Mouse (Mus musculus): ENCODE results near the gene Ndufaf7. TPM values are rescaled to one million over a fixed set of nuclear protein-coding genes. Genes with fewer than 3 reads are reported as not detected.

The Ndufaf7 gene
- polyA plus RNA-seq (2015; fragmentation: Nextera tagmentation; extraction: Ambion mirVana) = 52.6 and 61.6 TPM in 2 replicates

GRCm38 (mm10) chr17:78936466-78937228, at the start of gene Ndufaf7, which contains the start of gene Cebpz:
Gene Ndufaf7, plus strand, starts transcription at chr17:78937136.
Gene Cebpz, minus strand, starts transcription at chr17:78937066.
- H3K9me3 ChIP-seq = no peaks in the 10 kb centered on the region
- peak within 1 kb of the TSS; percentile 79 for H3K4me2 ChIP-seq (replicated peaks)
- H3K4me1 ChIP-seq (replicated peaks) = peaks cover 30% of the 10 kb centered on the region
- peak within 1 kb of the TSS; percentile 52 for H3K27ac ChIP-seq
- WGBS = under 1% methylated on average over 45 of the region's 45 CpGs
- peak within 1 kb of the TSS; percentile 79 for H3K9ac ChIP-seq (replicated peaks)
- peak; percentile 100 for ATAC-seq
- peaks cover 48% of the 10 kb centered on the region for H3K36me3 ChIP-seq
- H3K4me3 ChIP-seq (replicated peaks) = peak within 1 kb of the TSS; percentile 75
- H3K27me3 ChIP-seq = no peaks in the 10 kb centered on the region

- WGBS = 87% methylated on average over 4 of the region's 4 CpGs
- H3K36me3 ChIP-seq = no peaks in the 10 kb centered on the region
These were observed 48.4 kb upstream of the Ndufaf7 start for GRCm38 (mm10) chr17:78888554-78888953.

GRCm38 (mm10) chr17:78889184-78889583, 47.8 kb upstream of the Ndufaf7 start:
- 66% methylated on average over 3 of the region's 3 CpGs for WGBS
- Histone ChIP-seq H3K27me3 (no peaks in the 10 kb centered on the region), H3K36me3 (no peaks in the 10 kb centered on the region), H3K27ac (no peak overlapping the region), H3K4me2 (replicated peaks) (no peak overlapping the region), H3K9me3 (no peaks in the 10 kb centered on the region), H3K4me3 (replicated peaks) (no peak overlapping the region), H3K4me1 (replicated peaks) (no peaks in the 10 kb centered on the region), H3K9ac (replicated peaks) (no peak overlapping the region)
- no peak for ATAC-seq

More at GRCm38 (mm10) chr17:78888554-78888953, 48.4 kb upstream of the Ndufaf7 start:
- Histone ChIP-seq H3K4me1 (replicated peaks) (no peaks in the 10 kb centered on the region), H3K4me2 (replicated peaks) (no peak overlapping the region), H3K9ac (replicated peaks) (no peak overlapping the region), H3K27ac (no peak overlapping the region), H3K9me3 (no peaks in the 10 kb centered on the region), H3K27me3 (no peaks in the 10 kb centered on the region), H3K4me3 (replicated peaks) (no peak overlapping the region)
- no peak for ATAC-seq

DNA sequence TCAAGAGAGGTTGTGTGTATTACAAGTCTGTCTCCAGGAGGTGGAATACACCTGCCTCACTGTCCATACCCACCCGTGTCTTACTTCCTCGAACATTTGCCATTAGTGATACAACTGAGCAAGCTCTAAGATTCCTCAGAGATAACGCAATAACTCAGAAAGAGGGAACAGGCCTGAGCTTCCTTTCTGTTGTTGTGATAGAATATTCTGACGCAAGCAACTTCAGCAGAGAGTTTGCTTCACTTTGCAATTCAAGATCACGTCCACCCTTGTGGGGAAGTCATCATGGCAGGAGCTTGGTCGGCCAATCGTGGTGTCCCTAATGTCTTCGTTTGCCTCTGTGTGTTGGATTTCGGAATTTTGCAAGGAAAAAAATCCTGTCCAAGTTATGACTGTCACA, 45.9 kb upstream of the Ndufaf7 start:
- ATAC-seq = no peak
- H3K4me1 ChIP-seq (replicated peaks) = 0 out of 2 replicates have a peak, but pooled peaks cover 5% of the 10 kb centered on the region
- H3K4me3 ChIP-seq (replicated peaks) = no peak overlapping the region
- no peak overlapping the region for H3K27ac ChIP-seq
- no peaks in the 10 kb centered on the region for H3K27me3 ChIP-seq
- no peak overlapping the region for H3K9ac ChIP-seq (replicated peaks)
- WGBS = 89% methylated on average over 9 of the region's 9 CpGs
- H3K9me3 ChIP-seq = no peaks in the 10 kb centered on the region
- H3K4me2 ChIP-seq (replicated peaks) = no peak overlapping the region
- H3K36me3 ChIP-seq = no peaks in the 10 kb centered on the region

GRCm38 (mm10) chr17:78894991-78895390, 41.9 kb upstream of the Ndufaf7 start:
- Histone ChIP-seq H3K4me3 (replicated peaks) (no peak overlapping the region), H3K9me3 (no peaks in the 10 kb centered on the region), H3K27ac (no peak overlapping the region), H3K4me2 (replicated peaks) (no peak overlapping the region), H3K9ac (replicated peaks) (no peak overlapping the region), H3K36me3 (no peaks in the 10 kb centered on the region), H3K27me3 (no peaks in the 10 kb centered on the region), H3K4me1 (replicated peaks) (0 out of 2 replicates have a peak, but pooled peaks cover 5% of the 10 kb centered on the region)
- ATAC-seq = no peak
- 89% methylated on average over 7 of the region's 7 CpGs for WGBS

DNA sequence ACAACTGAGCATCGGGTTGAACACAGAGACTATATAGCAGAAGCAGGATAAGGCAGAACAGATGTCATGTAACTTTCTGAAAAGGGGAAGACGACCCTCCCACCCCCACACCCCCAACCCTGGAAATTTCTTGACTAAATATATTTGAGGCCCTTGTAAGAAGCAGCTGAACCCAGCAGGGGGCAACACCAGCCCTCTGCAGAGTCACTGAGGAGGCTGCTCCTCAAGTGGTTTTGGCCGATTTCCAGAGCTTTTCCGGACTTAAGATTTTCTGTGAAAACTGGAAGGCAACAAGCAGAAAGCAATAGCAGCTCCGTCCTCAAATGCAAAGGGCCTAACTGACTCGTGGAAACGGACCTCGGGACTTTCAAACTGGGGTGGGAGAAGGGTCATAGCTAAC, 41.5 kb upstream of the Ndufaf7 start:
- Histone ChIP-seq H3K36me3 (no peaks in the 10 kb centered on the region), H3K4me1 (replicated peaks) (0 out of 2 replicates have a peak, but pooled peaks cover 5% of the 10 kb centered on the region), H3K4me2 (replicated peaks) (no peak overlapping the region), H3K9me3 (no peaks in the 10 kb centered on the region), H3K4me3 (replicated peaks) (no peak overlapping the region), H3K27ac (no peak overlapping the region), H3K27me3 (no peaks in the 10 kb centered on the region), H3K9ac (replicated peaks) (no peak overlapping the region; the same call in 1 of the 2 replicates)
- ATAC-seq = 0 out of 2 replicates have a peak, but pooled peaks have one; percentile 30
- WGBS = 40% methylated on average over 8 of the region's 8 CpGs

DNA sequence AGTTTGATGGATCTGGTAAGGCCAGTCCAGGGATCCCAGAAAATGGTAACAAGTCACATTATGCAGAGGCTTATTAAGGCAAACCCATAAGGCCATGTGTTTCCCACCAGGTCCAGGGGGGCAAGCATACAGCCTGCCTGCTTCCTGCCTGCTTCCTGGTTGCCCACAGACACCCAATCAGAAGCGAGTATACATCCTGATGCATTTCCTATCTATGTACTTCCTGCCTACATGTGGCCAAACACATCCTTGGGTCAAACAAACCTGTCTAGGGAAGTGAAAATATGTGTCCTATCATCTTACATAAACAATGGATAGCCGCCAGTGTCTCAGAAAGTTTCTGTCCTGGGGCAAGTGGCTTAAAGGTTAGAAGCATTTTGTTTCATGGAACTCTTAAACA, 33.8 kb upstream of the Ndufaf7 start:
- H3K27ac ChIP-seq = no peak overlapping the region

DNA sequence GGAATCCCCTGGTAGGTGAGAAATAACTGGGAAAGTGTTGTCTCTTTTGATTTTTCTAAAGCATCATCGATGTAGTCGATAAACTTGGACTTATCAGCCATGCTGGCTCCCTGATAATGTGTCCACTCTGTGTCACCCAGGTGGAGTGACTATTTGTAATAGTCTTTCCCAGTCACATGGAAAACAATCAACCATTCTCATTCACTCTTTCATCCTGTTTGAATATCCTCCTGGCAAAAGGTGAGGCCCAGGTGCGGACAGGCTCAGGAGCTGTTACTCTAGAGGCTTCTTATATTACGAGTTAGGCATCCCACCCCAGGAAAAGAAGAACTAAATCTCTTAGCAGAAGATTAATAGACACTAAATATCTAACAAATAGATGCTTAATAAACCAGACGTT, 30.0 kb upstream of the Ndufaf7 start, which contains the start of gene Sult6b1:
Gene Sult6b1 (minus strand): TSS at position 101 of the 400 bp plus-strand sequence.
- Histone ChIP-seq H3K9ac (replicated peaks) (no peak within 1 kb of the TSS), H3K27me3 (no peaks in the 10 kb centered on the region), H3K9me3 (no peaks in the 10 kb centered on the region), H3K4me3 (replicated peaks) (no peak within 1 kb of the TSS), H3K36me3 (no peaks in the 10 kb centered on the region), H3K4me2 (replicated peaks) (no peak within 1 kb of the TSS), H3K27ac (no peak within 1 kb of the TSS), H3K4me1 (replicated peaks) (no peaks in the 10 kb centered on the region)
- no peak for ATAC-seq
- 84% methylated on average over 5 of the region's 5 CpGs for WGBS

More for the DNA sequence above, 33.8 kb upstream of the Ndufaf7 start:
- H3K4me2 ChIP-seq (replicated peaks) = no peak overlapping the region
- no peaks in the 10 kb centered on the region for H3K27me3 ChIP-seq
- H3K36me3 ChIP-seq = no peaks in the 10 kb centered on the region
- no peaks in the 10 kb centered on the region for H3K4me1 ChIP-seq (replicated peaks)
- H3K4me3 ChIP-seq (replicated peaks) = no peak overlapping the region
- no peak overlapping the region for H3K9ac ChIP-seq (replicated peaks)
- 87% methylated on average over 2 of the region's 2 CpGs for WGBS
- no peak for ATAC-seq
- H3K9me3 ChIP-seq = no peaks in the 10 kb centered on the region

- Histone ChIP-seq H3K4me2 (replicated peaks) (no peak overlapping the region), H3K9ac (replicated peaks) (no peak overlapping the region), H3K4me1 (replicated peaks) (peaks cover 7% of the 10 kb centered on the region), H3K9me3 (no peaks in the 10 kb centered on the region), H3K4me3 (replicated peaks) (no peak overlapping the region), H3K36me3 (no peaks in the 10 kb centered on the region), H3K27ac (no peak overlapping the region), H3K27me3 (no peaks in the 10 kb centered on the region)
- WGBS = 80% methylated on average over 2 of the region's 2 CpGs
- no peak for ATAC-seq
These were observed 27.6 kb upstream of the Ndufaf7 start for GRCm38 (mm10) chr17:78909374-78909773.

DNA sequence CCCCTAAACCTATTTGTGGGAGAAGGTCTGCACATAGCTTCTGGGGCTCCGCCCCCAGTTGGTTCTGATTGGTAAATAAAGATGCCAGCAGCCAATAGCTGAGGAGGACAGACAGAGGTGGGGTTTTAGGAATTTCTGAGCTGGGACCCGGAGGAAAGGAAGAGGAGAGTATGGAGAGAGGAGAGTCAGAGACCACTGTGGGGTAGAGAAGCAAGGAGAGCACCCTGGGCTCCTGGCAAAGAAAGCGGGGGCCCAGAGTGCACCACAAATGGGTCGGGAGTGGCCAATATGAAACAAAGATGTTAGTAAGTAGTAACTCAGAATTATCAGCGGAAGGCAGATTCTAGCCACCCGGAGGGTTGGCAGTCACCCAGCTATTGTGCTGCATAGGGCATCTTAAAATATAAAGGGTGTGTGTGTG, 24.1 kb upstream of the Ndufaf7 start:
- peak overlapping the region; percentile 54 for H3K4me2 ChIP-seq (replicated peaks)
- H3K27ac ChIP-seq = peak overlapping the region; percentile 51; the same call in 1 of the 2 replicates
- 34% methylated on average over 6 of the region's 6 CpGs for WGBS
- H3K4me1 ChIP-seq (replicated peaks) = peaks cover 24% of the 10 kb centered on the region
- peak overlapping the region; percentile 40 for H3K4me3 ChIP-seq (replicated peaks)
- peak overlapping the region; percentile 46; the same call in 1 of the 2 replicates for H3K9ac ChIP-seq (replicated peaks)
- H3K36me3 ChIP-seq = no peaks in the 10 kb centered on the region
- H3K9me3 ChIP-seq = no peaks in the 10 kb centered on the region
- H3K27me3 ChIP-seq = no peaks in the 10 kb centered on the region
- peak; percentile 48 for ATAC-seq

DNA sequence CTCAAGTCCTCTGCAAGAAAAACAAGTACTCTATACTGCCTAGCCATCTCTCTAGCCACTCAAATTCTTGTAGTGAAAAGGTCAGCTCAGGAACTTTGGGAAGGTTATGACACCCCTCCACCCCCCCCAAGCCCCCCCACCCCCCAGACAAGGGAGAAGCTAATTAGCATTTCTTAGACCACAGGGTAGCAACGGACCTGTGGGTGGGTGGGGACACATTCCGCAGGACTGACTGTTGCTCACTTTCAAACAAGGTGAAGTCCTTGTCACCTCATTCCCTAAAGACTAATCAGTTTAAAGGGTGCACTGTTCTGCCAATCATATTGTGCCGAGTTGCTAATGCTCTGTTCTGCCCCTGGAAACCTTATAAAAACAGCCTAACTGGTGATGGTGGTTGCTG, 23.0 kb upstream of the Ndufaf7 start:
- H3K27ac ChIP-seq = no peak overlapping the region
- H3K4me3 ChIP-seq (replicated peaks) = no peak overlapping the region
- H3K4me2 ChIP-seq (replicated peaks) = no peak overlapping the region
- no peak overlapping the region for H3K9ac ChIP-seq (replicated peaks)
- H3K4me1 ChIP-seq (replicated peaks) = peaks cover 27% of the 10 kb centered on the region
- peaks cover 6% of the 10 kb centered on the region; the same call in 1 of the 2 replicates for H3K36me3 ChIP-seq
- H3K27me3 ChIP-seq = no peaks in the 10 kb centered on the region
- 75% methylated on average over 3 of the region's 3 CpGs for WGBS
- no peak for ATAC-seq
- H3K9me3 ChIP-seq = no peaks in the 10 kb centered on the region

- ATAC-seq = peak; percentile 32
- Histone ChIP-seq H3K27me3 (no peaks in the 10 kb centered on the region), H3K27ac (peak overlapping the region; percentile 84), H3K36me3 (peaks cover 20% of the 10 kb centered on the region), H3K9me3 (no peaks in the 10 kb centered on the region), H3K9ac (replicated peaks) (peak overlapping the region; percentile 84), H3K4me3 (replicated peaks) (peak overlapping the region; percentile 71), H3K4me1 (replicated peaks) (peaks cover 27% of the 10 kb centered on the region), H3K4me2 (replicated peaks) (peak overlapping the region; percentile 74)
- 56% methylated on average over 6 of the region's 6 CpGs for WGBS
These were observed 21.2 kb upstream of the Ndufaf7 start for GRCm38 (mm10) chr17:78915772-78916171.

Measured in midbrain, embryonic 13.5 days (tissue).